Mouse (Mus musculus) kidney, adult 18-20 months (tissue): Measurements from ENCODE around the gene Ctnnal1.

Source experiments
- DNase-seq: peaks from one replicate; pipeline ENCODE4 v3.0.0; 2021

The Ctnnal1 gene

DNA sequence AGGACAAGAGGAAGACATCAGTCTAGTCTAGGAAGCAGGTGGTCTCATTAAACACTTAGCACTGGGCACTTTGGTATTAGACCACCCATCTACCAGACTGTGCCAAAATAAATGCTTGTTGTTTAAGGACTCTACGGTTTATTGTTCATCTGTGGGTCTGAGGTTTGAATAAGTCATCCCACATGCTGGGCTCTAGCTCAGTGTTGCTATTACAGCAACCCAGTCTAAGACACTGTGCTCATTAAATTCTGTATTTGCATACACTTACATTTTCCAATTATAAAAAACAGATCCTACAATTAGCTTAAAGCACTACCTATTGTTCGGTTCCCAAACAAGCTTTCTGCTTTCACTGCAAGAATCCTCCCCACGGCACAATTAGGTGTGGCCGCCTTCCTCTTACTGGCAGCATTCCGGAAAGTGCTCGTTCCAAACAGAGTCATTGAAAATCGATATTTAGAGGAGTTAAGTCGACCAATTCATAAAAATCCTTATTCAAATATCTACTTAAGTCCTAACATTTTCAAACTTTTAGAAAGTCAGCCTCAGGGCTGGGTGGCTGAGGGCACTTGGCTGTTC, 8.5 kb downstream of the Ctnnal1 start:
- DNase-seq, result no peak

- no peak for DNase-seq
Observed at GRCm38 (mm10) chr4:56855935-56856334, 9.1 kb downstream of the Ctnnal1 start.

DNA sequence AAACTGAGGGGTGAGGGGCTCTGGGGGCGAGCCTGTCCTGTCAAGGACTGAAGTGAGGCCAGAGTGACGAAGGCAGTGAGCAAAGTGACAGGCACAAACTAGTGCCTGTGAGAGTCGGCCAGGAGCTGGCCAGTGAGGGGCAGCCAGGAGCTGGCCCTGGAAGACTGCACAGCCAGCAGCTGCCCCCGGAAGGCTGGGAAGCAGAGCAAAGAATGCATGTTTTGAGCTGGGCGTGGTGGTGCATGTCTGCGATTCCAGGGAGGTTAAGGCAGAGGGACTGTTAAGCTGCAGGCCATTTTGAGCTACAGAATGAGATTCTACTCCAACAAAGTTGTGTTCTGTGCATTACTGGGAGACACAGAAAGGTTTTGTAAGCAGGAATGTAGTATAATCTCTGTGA, 14.3 kb downstream of the Ctnnal1 start:
- DNase-seq, result no peak

DNA sequence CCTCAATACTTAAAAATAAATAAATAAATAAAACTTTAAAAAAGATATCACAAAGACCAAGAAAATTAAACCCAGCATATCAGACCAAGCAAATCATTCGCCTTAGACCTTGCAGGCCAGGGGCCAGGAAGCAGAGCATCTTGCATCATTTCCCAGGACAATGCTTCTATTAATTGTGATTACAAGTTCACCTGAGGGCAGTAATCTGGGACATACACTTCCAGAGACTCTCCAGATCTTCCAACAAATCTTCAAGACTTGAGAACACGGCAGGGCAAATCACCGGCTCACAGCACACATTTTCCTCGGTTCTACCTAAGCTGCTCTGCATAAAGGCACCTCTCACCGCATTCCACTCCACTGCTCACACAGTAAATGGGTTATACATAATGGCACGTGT, 16.9 kb downstream of the Ctnnal1 start:
- DNase-seq, result no peak

DNA sequence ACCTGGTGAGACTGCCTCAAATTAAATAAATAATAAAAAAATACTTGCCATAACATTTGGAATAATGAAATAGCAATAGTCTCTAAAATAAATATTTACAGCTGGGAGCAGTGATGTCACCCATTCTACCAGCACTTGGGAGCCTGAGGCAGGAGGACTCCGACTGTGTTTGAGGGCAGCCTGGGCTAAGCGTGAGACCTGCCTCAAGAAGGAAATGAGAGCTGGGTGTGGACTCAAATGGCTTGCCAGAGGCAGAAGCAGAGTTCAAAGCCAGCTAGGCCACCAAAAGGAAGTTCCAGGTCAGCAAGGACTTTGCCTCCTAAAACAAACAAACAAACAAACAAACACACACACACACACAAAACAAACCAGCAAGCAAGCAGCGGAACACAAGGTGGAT, 17.6 kb downstream of the Ctnnal1 start:
- DNase-seq, result no peak

GRCm38 (mm10) chr4:56845896-56846533, 19.0 kb downstream of the Ctnnal1 start:
- DNase-seq, result no peak

DNA sequence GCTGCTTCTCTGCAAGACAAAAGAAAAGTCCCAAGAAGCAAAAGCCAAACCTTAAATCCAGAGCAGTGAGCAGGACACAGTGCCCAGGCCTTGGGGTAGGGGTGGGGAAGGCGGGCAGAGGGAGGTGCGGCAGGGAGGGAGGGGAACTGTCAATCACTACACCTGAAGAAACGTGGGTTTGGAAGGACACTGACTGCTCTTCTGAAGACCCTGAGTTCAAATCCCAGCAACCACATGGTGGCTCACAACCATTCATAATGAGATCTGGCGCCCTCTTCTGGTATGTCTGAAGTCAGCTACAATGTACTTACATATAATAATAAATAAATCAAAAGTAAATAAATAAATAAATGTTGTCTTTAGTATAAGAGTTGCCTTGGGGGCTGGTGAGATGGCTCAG, 20.1 kb downstream of the Ctnnal1 start:
- DNase-seq, result no peak

- DNase-seq, result no peak
Observed at GRCm38 (mm10) chr4:56843963-56844362, 21.0 kb downstream of the Ctnnal1 start.

DNA sequence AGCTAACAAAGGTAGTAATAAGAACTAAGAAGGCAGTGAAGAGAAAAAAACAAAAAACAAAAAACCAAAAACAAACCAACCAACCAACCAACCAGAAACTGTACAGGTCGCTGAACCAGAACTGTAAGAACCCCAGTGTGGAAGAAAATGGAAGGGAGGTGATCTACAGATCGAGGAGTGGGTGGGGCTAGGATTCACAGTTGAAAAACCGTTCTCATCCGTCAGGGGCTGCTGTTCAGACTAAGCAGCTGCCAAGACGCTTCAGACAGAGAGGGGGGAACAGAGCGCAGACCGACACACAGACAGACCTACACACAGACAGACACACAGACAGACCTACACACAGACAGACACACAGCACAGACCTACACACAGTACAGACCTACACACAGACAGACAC, 22.5 kb downstream of the Ctnnal1 start:
- no peak for DNase-seq

DNA sequence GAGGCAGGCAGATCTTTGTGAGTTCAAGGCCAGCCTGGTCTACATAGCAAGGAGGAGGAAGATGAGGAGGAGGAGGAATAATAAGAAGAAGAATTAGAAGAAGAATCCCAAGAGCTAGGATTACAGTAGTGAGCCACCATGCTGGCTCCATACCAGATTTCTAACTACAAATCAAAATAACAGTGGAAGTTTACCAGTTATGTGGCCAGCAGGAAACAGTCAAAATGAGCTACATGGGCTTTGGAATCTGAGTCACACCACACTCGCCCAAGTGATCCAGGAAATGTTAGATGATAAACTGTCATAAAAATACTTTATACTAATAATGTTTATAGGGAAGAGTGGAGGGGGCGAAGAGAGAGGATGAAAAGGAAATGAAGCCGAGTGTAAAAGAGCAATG, 24.7 kb downstream of the Ctnnal1 start:
- DNase-seq, result no peak

DNA sequence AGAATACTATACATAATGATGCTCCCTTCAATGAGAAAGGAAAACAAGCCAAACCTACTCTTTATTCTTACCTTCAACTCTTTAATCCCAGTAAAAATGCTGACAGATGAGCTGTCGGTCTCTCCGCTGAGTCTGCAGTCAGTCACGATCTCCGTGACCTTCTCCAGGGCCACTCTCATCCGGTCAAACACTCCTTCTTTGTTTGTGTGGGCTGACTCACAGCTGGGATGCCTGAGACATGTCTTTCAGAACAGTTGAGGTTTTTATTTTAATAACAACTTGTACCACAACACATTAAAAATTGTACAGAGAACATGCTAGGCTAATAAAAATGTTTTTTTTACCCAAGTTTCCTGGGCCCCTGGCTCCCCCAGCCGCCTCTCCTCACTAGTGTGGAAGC, 27.3 kb downstream of the Ctnnal1 start:
- no peak for DNase-seq

DNA sequence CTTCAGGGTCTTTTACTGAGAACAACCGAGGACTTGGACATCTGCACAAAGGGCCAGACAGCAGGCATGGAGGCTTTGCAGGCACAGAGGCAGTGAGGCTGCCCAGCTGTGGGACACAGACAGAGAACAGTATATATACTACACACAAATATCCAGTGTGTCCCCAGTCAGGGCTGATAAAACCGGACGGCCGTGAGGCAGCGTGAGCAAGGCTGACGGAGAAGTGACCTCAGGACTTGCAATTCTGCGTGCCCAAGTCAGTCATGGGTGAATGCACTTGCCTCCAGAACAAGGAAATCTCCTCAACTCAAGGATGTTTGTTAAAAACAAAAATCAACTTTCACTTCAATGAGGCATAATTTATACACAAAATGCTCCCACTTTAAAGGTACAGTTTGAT, 33.0 kb downstream of the Ctnnal1 start:
- DNase-seq, result peak; percentile 27

GRCm38 (mm10) chr4:56831013-56831609, 33.9 kb downstream of the Ctnnal1 start:
- no peak for DNase-seq

DNA sequence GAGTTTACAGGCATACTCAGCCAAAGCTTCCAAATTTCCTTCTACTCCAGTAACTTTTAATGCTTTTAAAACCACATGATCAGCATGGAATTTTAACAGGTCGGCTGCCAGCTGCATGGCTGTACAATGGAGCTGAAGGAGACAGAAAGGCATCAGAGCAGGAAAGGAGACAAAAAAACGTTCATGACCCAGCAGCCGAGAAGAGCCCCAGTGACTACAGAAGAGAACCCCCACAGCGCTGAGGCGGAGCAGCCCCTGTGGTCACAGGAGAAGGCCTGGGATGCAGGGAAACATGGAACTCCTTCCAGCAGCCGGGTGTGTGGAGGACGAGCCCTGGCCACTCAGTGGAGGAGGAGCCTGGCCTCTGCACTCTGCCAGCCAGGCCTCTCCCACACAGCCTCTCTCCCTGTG, 35.5 kb downstream of the Ctnnal1 start:
- DNase-seq, result peak; percentile 66

- no peak for DNase-seq
Observed at GRCm38 (mm10) chr4:56828932-56829331, 36.1 kb downstream of the Ctnnal1 start.

DNA sequence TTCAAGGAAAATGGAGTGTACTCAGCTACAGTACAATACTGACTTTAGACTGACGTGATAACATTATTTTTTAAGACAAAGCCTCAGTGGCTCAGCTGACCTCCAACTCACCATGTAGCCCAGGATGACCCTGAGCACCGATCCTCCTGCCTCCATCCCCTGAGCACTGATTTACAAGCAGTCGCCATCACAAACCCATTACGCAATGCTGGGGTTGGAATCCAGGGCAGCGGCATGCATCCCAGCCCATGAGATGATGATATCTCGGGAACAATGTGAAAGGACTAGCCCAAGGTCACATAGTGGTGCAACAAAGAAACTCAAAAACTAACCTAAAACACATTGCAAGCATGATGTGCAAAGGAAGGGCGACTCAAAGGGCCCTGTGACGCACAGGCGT, 40.8 kb downstream of the Ctnnal1 start:
- DNase-seq, result no peak

DNA sequence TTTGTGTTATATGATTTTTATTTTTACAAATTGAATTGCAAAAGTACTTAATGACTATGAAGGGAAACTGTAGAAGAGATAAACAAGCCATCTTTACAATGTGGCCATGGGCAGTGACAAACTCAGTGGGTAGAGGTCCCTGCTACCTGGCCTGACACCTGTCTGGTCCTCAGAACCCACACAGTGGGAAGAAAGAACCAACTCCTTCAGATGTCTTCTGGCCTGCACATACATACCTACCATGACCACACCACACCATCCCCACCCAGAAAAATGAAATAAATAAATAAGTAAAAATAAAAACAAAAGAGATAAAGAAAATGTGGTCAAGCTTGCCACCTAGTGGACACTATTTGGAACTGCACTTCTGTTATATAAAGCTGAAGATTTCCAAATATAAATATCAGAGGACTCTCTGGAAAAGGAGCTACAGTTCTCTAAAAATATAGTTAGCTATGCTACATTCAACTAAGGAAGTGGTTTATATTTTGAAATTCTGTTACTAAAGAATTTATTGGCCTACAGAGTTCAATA, 44.9 kb downstream of the Ctnnal1 start:
- no peak for DNase-seq

- DNase-seq, result no peak
Observed at GRCm38 (mm10) chr4:56815131-56815530, 49.9 kb downstream of the Ctnnal1 start.

GRCm38 (mm10) chr4:56812096-56812495, 52.9 kb downstream of the Ctnnal1 start:
- no peak for DNase-seq

- DNase-seq, result no peak
Observed at GRCm38 (mm10) chr4:56811642-56812041, 53.3 kb downstream of the Ctnnal1 start.

DNA sequence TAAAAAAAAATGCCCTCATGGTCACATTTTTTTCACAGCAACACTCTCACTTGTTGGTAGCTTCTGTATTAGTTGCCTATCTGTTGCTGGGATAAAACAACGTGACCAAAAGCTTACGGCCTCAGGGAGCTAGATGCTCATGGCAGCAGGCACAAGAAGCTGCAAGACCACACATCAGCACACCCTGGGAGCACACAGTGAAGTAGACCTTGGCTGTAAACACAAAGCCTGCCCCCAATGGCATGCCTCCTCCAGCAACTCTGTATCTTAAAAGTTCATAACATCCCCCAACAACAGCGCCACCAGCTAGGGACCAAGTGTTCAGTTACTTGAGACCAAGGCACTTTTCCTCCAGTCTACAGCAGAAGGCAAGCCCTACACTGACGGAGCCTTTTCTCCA, 55.9 kb downstream of the Ctnnal1 start:
- DNase-seq, result no peak

DNA sequence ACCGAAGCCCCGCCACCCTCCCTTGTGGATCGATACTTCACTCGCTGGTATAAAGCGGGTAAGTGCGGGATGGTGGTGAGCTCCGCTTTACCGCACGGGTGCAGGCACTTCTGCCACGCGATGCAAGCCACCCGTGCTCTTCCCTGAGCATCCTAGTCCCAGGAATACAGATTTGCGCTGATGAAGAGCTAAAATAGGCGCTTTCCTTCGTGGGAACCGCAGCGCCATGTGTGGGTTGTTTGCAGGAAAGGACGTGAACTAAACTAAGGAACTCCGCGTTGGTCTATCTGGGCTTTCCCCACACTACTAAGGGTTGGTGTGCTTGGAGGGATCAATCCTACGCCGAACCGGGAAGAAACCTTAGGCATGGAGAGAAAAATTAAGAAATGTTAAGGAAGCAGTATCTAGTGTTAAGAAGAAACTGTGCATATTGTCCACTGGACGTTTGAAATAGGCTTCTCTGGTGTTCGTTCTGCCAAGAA, 62.3 kb downstream of the Ctnnal1 start:
- DNase-seq, result no peak

DNA sequence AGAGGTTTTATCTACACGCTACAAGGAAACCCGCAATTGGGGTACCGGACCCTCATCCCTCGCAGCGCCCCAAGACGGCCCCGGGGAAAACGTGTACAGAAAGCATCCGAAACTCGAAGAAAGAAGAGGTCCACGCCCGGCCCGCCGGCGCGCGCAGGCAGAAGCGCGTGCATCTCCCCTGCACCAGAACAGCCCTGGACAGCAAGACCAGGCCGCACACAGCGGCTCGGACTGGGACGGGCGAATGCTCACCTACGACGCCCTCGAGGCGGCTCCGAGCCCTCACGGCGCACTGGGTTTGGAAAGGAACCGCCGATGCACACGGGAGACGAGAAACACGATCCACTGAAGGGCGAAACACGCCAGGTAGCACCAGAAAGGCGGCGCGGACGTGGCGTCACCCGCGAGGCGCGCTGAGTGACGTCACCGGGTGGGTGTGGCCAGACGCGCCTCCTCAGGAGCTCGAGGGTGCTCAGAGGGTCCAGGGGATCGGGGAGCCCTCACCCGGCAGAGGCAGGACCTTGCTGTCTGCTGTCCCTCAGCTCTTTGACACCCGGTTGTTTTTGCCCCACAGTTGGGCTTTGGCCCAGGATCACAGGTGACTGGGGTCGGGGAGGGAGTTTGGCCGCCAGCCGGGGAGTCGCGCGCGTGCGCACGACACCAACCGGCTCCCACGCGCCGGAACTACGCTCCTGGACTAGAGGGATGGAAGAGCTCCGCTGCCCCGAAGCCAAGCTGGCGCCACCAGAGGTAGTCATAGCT, 62.9 kb downstream of the Ctnnal1 start, which contains the start of the genes Elp1 and Fam206a:
TSS of gene Elp1 (minus strand) at position 425 of the 762 bp plus-strand sequence.
TSS of gene Fam206a (plus strand) at position 439 of the 762 bp plus-strand sequence.
- DNase-seq, result peak; percentile 99
